Mouse (Mus musculus) lung, postnatal 25 days (tissue): ENCODE measurements at regions not wholly inside any gene's neighbourhood (a gene's known extent, or its start where the extent isn't known, plus 50 kb on each side); places are given as distances from the start of the nearest gene placed in this dataset.

Experiments
- DNase-seq: peaks from one replicate; pipeline ENCODE4 v3.0.0; 2022; ENCODE audit warnings: low spot score

DNA sequence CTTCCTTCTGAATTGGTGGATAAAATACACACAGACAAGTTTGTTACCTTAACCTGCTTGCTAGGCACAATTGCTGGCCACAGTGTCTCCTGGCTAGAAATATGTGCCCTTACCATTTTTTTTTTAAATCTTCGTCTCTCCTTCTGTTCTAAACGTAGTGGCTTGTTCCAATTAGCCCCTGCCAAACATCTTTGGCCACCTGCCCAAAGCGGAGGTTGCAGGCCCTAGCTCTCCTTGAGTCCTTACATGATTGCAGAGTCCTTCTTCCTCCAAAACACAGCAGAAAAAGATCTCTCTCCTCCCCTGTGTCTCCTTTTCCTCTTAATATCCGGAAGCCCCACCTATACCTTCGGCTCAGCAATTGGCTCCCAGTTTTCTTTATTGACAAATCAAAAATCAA lies 986.8 kb downstream of the Robo2 start:
- no peak for DNase-seq

DNA sequence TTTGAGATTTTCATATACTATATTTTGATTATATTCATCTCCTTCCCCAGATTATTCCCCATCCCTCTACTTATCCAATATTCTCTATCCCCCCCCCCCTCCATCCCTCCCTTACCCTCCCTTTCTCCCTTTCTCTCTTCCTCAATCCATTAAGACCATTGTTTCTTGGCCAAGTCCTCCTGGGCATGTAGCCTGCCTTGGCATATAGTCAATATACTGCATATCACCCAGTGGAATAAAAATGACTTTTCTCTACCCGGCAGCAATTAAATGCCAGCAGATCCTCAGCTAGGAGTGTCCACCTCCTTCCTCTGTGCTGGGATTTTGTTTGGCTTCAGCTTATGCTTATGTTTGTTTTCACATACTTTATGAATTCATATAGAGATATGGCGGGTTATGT lies 987.3 kb downstream of the Robo2 start:
- DNase-seq: no peak

DNA sequence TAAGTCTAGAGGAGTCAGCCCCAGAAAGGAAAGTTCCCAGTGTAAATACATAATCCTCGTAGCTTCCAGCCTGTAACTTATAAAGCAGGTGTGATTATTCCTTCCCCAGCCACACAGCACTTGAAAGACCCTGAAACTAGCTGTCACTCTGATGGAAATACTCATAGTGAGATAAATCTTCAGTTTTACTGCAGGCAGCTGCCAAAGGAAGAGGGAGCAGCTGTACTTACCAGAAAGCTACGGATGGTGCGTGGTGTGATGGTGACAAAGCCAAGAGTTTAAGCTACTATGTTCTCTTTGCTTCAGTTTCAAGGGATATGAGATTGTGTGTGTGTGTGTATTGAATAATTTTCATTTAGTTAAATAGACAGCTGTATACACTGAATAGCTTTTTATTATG lies 1007.1 kb downstream of the Robo2 start:
- no peak for DNase-seq

DNA sequence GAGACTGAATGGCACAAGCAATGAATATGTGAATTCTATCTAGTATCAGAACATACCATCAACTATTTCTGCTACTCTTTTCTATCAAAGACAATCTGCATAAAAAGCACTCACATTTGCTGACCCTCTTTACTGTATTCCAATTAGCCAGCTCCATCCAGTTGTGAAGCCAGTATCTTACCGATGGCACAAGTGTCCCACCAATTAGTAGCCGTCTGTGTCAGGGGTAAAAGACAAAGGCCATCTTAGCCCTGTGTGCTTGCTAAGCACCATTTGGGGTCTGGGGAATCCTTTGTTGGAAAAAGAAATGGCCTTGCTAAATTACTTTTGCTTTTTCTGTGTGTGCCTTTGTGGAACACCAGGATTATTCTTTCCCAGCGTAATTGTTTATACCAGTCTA lies 1007.5 kb downstream of the Robo2 start:
- no peak for DNase-seq

DNA sequence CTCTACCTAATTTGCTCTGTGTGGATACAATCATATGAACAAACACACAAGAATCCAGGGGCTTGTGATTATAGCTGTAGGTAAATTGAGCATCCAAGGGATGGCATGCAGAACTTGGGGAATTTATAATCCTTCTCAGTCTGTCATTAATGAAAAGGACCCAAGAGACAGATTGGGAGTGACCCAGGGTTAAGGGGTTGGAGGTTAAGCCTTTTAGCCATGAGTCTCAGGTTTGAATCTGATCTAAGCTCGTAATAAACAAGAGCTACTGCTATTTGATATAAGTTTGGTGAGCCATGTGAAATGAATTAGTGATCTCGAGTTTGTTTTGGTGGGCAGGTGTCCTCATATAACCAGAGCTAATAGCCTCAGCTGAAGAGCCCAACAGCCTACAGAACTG lies 1032.6 kb downstream of the Robo2 start:
- no peak for DNase-seq

DNA sequence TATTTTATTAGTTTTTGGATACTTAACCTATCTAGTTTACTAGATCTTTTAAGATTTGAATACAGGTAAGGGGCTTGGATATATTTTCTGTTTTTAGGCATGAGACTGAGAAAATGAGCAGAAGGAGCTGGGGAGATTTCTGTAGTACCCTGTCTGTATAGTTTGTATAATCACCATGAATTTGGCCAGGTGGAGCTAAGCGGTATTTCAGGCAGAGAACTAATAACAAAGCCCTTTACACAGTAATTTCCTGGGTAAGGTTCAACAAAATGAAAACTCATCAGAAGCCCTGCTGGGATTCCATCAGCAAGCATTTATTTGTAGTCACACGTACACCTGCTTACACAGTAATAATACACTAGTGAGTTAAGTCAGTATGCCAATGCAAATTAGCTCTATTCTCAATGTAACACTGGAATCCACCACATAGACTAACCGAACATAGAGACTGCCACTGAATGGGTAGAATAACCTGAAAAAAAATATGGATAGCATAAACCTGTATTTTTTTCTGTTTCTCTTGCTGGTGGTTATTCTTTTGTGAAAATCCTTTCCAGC lies 1036.9 kb downstream of the Robo2 start:
- DNase-seq: no peak

DNA sequence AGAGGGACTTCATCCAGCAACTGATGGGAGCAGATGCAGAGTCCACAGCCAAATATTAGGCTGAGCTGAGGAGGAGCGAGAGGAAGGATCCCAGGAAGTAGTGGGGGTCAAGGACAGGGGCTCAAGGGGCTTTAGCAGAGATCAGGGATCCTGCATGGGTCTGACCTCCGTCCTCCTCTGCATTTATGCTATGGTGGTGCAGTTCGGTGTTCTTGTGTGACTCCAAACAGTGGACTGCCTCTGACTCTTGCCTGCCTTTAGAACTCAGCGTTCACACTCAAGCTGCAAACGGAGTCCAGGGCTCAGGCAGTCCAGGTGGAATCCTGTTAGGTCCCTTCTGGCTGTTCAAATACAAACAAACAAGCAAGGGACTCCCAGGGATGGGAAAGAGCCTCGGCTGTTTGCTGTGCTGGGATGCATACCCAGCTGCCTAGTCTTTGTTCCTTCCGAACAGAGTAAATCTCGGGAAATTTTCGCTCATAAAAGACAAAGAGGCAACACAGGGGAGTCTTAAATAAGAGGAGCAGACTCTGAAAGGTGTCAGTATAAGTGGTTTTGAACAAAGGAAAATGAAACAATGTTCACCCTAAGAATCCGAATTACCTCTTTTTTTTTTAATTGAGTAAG lies 1042.9 kb downstream of the Robo2 start:
- no peak for DNase-seq

DNA sequence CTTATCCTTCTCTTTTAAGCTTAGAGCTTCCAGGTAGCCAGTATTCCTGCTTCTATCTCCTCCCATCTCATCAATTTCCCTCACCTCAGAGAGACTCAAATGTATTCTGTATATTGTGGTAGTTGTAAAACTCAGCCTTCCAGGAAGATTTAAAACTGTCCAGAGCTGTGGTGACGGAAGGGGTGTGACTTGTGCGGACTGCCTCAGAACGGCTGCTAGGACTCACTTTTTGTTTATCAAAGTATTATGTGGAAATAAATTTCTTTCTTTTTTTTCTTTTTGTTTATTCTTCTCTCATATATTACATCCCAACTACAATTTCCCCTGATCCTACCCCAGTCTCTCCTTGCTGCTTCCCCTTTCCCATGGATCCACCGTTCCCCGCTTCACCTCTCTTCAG lies 1043.7 kb downstream of the Robo2 start:
- DNase-seq: no peak

DNA sequence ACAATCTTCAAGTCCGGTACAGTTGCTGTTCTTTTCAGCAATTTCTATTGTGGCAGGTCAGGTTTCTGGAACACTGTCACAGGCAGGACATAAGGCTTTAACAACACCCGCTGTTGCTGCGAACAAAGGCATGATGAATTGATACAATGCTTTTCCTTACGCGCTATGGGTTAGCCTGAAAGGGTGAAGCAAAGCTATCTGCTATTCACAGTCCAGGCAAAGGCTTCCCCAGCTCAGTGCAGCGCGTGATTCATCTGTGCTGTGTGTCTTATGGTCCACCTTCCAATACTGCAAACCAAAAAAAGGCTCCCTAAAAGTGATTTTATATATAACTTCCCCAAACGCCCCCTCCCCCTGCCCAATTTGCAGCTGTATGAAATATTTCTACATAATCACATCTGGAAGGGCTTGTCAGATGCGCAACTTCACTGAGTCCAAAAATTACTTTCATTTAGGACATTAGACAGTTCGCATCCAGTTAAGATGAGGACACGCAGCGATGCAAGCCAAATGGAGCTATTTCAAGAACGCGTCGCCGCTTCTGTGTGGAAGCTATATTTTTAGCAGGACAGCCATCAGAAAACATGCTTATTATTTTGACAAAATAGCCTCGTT lies 1044.3 kb downstream of the Robo2 start:
- DNase-seq: no peak

DNA sequence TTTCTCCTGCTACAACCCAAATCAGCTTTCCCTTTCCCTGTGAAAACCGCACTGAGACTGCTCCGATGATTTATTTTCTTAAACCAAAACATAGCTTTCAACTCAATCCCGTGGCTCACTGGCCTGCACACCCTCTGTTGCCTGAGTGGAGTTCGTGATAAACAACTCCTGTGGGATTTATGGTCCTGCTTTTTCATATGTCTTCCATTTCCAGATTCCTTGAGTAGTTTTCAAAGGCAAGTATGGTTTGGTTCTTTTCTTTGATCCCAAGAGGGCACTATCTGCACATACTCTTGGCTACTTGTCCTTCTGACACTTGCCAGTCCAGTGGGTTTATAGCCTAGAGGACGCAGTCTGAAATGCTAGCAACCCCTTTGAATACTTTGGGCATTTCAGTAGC lies 1042.6 kb downstream of the Robo1 start:
- no peak for DNase-seq

DNA sequence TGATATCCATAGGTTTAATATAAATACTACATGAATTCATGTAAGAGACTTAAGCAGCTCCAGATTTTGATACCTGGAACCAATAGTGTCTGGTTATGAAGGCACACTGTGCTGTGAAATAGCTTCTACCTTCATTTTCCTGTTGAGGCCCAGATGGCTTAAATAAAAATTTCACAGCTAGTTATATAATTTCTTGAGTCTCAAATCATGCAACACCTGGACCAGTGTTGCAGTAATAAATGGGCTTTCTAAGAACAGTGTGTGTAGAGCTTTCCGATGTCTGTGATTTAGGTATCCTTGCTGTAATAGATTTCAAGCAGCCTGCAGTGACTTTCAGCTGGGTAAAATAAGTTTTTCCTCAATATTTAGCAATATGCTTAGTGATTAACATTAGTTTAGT lies 1035.8 kb downstream of the Robo1 start:
- no peak for DNase-seq

DNA sequence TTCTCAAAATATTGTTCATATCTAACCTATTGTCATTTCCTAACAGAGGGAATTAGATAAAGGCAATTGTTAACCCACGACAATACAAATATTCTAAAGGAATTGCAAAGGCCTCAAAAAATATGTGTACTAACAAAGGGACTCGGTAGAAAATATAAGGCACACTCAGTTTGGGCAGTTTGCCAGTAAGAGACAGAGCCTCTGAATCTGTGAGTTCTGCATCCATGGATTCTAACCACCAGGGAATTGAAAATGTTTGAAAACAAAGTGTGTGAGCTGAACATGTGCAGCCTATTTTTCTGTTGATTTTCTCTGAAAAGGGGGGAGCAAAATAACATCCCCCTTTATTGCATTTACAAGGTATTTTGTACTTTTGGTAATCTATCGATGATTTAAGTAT lies 1035.4 kb downstream of the Robo1 start:
- no peak for DNase-seq

DNA sequence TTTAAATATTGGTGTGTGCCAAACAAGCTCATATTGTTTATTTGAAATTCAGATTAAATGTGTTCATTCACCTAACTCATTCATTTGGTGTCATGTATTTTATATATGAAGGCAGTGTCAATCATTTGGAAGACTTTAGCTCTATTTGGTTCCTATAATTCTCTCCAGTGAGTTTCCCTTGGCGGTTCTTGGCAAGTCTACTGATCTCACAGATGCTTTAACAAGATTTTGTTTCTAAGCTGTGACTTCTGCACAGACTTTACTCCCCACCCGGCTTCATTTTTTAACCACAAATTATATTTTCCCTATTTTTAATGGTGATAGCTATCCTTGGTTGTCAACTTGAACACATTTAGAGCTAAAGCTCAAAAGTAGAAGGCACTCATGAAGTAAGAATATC lies 1009.5 kb downstream of the Robo1 start:
- DNase-seq: no peak

DNA sequence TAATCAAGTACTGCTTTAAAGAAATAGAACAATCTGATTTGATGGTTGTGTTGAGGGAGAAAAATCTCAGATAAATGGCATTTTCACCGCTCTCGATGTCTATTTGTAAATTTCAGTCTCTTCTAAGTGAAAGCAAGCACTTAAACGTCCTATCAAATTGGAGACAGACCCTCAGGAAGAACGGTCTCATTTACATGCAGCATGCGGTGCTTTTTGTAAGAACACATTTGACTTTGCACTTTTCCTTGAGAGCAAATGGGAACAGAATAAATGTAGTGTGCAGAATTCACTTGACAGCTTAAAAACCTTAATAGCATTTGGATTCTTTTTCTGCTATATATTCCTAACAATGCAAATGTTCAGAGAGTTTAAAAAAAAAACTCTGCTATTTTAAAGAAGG lies 1002.0 kb downstream of the Robo1 start:
- DNase-seq: no peak

DNA sequence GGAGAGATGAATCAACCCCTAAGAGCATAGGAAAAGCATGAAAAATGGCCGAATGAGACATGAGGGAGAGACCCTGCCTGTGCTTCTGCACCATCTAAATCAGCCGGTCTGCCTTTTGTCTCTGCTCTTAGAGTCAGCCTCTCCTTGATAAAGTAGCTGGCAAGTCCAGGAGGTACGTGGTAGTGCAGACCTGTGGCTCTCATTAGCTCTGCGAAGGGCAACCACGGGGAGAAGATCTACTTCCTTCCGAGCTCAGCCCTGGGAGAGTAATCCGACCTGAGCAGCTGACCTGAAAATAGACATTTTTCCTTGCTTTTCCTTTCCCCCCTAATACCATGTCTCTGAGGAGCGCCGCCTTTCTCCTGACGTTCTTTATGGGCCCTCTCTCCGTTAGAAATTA lies 971.8 kb downstream of the Robo1 start:
- DNase-seq: no peak

DNA sequence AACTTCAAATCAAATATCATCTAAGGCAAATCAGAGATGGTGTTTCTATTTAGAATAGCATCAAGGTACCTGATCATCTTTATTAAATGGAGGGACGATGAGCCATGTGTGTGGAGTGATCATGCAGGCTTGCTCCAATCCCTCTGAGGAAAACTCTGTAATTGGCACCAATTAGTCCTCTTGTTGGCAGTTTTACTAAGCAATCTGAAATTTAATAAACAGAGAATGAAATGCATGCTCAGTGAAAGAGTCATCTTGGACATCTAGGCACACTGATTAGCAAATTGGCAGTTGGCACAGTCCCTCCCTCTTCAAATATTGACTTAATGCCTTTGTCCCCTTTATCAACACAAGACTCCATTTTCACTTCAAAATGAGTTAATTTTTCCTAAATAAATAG lies 951.6 kb downstream of the Robo1 start:
- DNase-seq: no peak

DNA sequence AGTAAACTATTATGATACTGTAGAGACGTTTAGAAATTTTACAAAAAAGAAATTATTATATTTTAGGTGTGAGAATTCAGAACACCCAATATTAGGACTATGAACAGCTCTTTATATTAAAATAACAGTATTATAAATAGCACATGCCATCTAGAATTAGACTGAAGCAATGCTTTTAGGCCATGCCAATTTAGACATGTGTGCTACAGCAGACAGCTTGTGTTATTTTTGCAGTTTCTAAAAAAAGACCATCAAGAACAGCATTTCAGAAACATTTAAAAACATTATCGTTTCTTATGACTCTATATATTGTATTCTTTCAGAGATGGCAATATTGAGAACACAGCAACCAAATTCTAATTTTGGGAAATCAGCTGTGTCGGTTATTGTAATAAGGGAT lies 951.2 kb downstream of the Robo1 start:
- no peak for DNase-seq

DNA sequence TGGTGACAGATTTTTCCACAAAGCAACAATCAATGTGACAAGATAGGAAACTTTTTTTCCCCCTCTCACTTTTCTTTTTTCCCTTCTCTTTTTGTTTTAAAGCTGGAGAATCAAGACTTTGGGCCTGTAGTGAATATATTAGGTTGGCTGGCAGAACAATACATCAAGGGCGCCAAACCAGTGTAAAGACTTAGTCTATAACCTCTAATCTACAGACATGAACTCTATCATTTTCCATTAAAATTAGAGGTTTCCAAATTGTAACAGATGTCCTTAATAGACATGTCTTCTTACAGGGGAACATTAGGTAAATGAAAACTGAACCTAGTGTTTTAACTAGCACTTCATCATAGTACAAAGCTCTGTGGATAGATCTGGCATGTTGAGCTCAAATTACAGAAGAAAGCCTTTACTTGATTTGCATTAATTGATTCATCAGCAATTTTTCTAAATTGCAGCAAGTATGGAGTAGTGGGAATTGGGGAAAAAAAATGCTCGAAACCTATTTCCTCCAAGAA lies 937.0 kb downstream of the Robo1 start:
- DNase-seq: no peak

DNA sequence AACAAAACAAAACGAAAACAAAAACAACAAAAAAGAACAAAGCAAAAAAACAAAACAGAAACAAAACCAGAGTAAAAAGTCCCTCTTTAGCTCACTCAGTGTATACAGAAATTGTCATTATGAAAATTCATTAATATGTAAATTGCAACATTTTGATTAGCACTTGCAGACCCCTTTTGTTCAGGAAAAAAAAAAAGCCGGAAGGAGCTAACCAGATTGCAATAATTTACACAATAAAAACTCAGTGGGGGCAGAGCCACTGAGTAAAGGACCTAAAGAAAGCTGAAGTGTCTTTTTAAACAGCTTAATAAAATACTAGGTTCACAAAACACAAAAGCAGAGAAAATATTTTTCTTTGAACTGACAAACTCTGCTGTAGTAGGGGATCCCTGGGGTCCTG lies 922.5 kb downstream of the Robo1 start:
- no peak for DNase-seq

DNA sequence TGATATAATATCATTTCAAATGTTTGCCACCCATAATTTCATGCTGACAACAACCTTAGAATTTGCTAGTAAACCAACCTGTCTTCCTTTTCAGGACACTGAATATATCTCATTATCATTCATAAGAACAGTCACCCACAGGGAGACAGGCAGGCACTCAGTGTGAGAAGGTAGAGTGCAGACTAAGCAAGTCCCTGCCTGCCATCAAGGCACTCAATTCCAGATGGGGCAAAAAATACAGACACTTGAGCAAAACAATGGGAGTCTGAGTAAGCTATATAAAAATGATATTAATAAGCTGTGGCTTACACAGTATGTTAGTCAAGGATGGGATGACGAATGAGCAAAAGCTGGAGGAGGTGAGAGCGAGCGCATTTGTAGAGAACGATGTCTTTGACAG lies 909.4 kb downstream of the Robo1 start:
- no peak for DNase-seq

DNA sequence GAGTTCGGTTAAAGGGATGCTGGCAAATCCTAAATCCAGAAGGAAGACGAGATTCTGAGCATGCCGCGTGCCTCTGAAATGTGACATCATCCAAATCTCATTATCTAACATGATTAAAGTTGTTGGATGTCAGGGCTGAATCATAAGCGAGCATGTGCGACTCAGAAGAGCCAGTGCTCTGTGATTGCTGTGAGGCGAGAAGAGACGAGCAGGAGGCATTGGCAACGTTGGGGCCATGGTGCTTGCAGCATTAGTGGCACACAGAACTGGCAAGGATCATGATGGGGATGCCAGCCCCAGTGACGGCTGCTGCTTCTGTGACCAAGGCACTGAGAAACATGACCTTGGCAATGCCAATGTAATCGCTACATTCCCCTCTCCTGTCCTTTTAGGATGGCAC lies 895.4 kb downstream of the Robo1 start:
- no peak for DNase-seq

DNA sequence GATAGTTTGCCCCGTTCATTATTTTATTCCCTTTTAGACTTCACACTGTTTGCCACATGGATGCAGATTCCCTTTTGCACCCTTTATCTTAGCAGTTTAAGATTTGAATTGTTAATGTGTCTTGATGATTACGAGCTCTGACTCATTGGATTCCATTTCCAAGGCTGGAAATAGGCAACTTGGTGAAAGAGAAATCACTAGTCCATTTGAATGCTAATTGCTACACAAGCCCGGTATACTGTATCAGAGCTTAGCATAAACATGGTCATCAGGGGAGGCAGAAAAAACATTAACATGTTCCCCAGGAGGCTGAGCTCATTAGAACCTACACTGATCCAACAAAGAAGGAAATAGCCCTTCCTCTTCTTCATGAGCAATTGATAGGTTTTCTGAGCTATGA lies 892.9 kb downstream of the Robo1 start:
- DNase-seq: no peak

DNA sequence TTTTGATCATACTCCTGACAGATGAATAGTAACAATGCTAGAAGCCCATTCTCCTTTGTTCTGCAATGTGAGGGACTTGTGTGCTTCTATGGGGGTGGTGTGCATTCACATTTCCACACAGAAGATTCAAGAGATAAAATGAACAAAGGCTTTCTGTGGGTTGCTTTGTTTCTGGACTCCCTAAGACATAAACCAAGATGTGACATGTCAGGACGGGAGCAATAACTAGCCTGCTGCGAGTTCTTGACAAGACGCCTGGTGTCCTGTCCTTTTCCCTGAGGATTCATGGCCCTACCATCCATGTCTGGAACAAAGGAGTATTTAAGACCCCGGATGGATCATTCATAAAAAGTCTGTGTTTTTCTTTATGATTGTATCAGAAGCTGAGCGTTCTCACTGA lies 874.7 kb downstream of the Robo1 start:
- DNase-seq: no peak

DNA sequence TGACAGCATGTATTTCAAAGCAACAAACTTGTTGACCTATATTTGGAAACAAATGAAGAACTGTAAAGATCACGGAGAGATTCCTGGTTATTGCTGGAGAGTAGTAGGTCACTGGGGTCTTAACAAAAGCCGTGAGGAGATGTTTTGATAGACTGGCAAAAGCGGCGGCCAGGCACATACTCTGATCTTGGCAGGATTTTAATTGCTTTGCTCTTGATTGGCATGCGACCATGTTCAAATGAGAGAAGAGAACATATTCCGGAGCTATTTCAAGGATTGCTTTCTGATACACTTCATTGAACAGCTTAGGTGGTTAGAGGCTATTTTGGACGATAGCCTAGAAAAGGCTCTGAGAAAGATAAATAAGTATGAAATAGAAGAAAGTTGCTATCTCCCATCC lies 874.2 kb downstream of the Robo1 start:
- DNase-seq: no peak
